Mouse (Mus musculus): ENCODE measurements around the gene Habp4. TPM values are rescaled to one million over a fixed set of nuclear protein-coding genes. Genes with fewer than 3 reads are reported as not detected.

The Habp4 gene
- total RNA-seq (2023), result 12.0 TPM

DNA sequence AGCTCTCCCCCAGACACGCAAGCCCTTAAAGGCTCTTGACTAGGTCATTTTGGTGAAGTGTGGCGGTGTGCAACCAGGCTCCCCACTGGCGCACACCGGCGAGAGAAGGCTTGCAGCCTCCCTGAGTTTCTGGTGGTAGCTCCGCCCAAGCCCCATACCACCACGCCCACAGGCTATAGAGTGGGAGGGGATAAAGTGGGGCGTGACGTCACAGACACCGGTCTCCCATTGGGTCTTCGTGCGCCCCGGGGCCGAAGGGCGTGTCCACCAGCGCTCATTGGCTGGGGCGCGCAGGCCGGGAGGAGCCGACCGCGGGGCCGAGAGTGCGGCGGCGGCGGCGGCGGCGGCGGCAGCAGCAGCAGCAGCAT is at the start of gene Habp4:
Gene Habp4, plus strand, starts transcription at position 277 of the 368 bp plus-strand sequence.

GRCm38 (mm10) chr13:64128858-64129615 is 32.6 kb upstream of the Habp4 start, which contains the start of gene Slc35d2:
Slc35d2 (minus strand) TSS chr13:64129368.

GRCm38 (mm10) chr13:64153083-64153682 is 8.4 kb upstream of the Habp4 start, which contains the start of gene Zfp367:
Zfp367 (minus strand) TSS chr13:64153202.

Other genes with a start within 250 kb of the Habp4 start
- gene Hsd17b3, start 72.6 kb upstream of the Habp4 start, total RNA-seq (2023), result not detected
- 12.3 TPM for gene Slc35d2, start 32.5 kb upstream of the Habp4 start, total RNA-seq (2023)
- 13.6 TPM for gene Zfp367, start 8.6 kb upstream of the Habp4 start, total RNA-seq (2023)
- gene Cdc14b, start 113.5 kb downstream of the Habp4 start, total RNA-seq (2023), result 49.9 TPM
- gene Aaed1, start 150.9 kb downstream of the Habp4 start, total RNA-seq (2023), result 65.4 TPM
- 43.9 TPM for gene Ctsl, start 209.1 kb downstream of the Habp4 start, total RNA-seq (2023)